Mouse (Mus musculus): Measurements from ENCODE around the gene Tenm2.

DNA sequence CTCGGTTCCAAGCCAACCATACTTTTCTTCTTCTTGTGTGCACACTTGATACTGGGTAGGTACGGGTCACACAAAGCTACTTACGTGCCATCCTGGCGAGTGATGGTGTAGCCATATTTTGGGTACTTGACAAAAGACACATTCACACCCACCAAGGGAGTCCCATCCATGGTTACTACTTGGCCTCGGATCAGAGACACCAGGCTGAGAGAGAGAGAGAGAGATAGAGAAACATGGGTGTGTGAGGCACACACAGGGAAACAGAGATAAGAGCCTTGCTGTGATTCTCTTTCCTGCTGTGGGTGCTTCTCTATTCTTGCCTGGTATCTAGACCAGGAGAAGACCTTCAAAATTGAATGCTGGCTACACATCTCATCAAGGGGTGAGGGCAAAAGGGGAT lies 1163.1 kb downstream of the Tenm2 start:
- TF ChIP-seq EP300 (IDR thresholded peaks at IDR 0.05; ENCODE audit: insufficient read depth, low read depth, low read length) (no peak), POLR2A (IDR thresholded peaks at IDR 0.05; ENCODE audit: insufficient read depth, low read depth, low read length) (no peak)
